Mouse (Mus musculus): ENCODE measurements around the gene Pmfbp1.

The Pmfbp1 gene

DNA sequence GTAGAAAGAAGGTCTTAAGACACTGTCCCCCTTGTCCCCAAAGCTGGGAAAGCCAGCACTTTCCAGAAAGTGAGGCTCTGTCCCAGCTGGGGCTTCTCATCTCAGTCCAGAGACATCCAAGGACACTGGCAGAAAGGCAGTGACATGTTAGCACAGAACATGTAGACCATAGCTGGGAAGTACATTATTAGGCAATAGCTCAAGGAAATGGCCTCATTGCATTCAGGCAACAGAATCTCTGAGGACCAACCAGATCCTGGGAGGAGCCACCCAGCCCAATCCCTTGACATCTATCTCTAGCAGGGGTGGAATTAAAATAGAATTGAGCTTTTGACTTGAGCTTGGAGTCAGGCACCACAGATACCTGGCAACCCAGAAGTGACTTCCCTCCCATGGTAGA lies 91.8 kb downstream of the Pmfbp1 start:
- in situ Hi-C loops (cut with MboI; ENCODE audit: unreplicated experiment in 2 of 2), result no loop called here

DNA sequence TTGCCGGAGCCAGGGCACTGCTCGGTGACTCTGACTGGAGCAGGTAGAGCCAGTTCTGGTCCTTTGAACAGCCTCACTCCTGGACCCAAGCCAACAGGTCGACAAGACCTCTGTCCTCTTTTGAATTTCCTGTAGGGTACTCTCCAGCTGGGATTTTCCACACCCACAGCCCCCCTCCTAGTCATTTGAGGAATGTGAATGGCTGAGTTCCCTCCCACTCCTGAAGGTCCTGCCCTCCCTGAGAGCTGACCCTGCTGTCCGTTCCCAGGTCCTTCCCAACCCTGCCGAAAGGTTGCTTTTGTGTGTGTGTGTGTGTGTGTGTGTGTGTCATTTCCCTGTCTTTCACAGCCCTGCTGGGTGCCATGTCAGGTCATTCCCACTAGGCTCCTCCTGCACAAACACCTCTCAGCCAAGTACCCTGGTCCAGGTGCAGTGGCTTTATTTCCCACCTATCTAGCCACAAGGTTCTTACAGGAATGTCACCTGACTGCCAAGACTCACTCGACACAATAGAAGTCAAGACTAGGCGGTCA lies 93.2 kb downstream of the Pmfbp1 start:
- in situ Hi-C loops (cut with MboI; ENCODE audit: unreplicated experiment in 2 of 2), result no loop called here

DNA sequence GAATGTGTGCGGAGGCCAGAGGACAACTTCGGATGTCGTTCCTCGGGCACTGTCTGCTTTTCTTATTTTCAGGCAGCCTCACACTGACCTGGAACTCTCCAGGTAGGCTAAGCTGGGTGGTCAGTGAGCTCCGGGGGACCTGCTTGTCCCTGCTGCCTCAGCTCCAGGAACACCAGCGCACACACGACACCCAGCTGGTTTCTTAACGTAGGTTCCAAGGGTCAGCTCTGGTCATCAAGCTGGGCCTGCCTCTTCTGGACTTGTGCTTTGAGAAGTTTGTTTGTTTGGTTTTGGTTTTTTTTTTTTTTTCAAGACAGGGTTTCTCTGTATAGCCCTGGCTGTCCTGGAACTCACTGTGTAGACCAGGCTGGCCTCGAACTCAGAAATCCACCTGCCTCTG lies 97.1 kb downstream of the Pmfbp1 start:
- in situ Hi-C loops (cut with MboI; ENCODE audit: unreplicated experiment in 2 of 2), result loop anchor here in 1 of 2 experiments (10.0 kb wide), 1 partner anchor 344 kb away; no protein-coding TSS in a partner anchor

DNA sequence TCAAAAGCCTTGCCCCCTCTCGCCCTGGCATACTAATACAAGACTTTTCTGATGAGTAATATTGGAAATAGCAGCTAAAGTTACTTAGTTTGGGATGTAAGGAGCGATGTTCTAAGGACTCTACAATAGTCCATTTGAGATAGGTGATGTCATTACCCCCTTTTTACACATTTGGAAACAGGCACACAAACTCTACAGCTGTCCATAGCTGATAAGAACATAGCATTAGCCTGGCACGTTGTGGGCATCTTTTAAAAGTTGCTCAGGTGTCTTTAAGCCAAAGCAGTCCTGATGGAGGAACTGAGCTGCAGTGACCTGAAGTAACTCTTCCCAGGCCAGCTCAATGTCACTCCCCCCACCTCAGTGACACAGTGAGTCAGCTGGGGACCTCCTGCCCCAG lies 97.5 kb downstream of the Pmfbp1 start:
- in situ Hi-C loops (cut with MboI; ENCODE audit: unreplicated experiment in 2 of 2), result loop anchor here in 1 of 2 experiments (10.0 kb wide), 1 partner anchor 343 kb away; no protein-coding TSS in a partner anchor

DNA sequence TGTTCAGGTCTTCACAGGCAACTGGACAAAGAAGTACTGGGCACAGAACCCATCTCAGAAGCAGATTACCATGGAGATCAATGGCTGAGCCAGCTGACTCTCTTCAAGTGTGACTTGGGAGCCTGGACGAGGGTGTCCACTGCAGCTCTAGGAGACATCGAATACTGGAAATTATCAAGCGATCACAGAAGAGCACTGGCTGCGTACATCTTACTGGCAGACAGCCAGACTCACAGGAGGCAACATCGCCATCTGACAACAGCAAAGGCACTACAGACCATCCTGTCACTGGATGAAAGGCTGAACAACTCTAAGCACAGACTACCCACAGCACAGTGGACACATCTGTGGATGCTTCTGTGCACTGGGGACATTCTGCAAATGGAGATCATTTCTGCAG lies 98.3 kb downstream of the Pmfbp1 start:
- in situ Hi-C loops (cut with MboI; ENCODE audit: unreplicated experiment in 2 of 2), result loop anchor here in 1 of 2 experiments (10.0 kb wide), 1 partner anchor 343 kb away; no protein-coding TSS in a partner anchor

Measured in v-Abl transformed pro-B cells (cell line).